Mouse (Mus musculus) telencephalon, adult 2 months (tissue): ENCODE measurements around the gene Oxct2a.
A peak's percentile ranks its signal among the peaks of the same experiment; 100 is the strongest.
"Not testable (repeated sequence)": the region's sequence is repeated elsewhere in the genome, so short reads cannot be mapped to it uniquely, and the experiment has no call there.

Experiments used
- DNase-seq: peaks from one replicate; pipeline ENCODE4 v3.0.0-alpha.2; 2011; ENCODE audit warnings: low read depth, low spot score

Oxct2a gene

GRCm38 (mm10) chr4:123323534-123323933 lies at the start of gene Oxct2a:
TSS of gene Oxct2a (minus strand) at chr4:123323634.
- no peak for DNase-seq

- no peak for DNase-seq
These were observed 40.1 kb upstream of the Oxct2a start for GRCm38 (mm10) chr4:123363555-123363954.

GRCm38 (mm10) chr4:123360771-123361170 lies 37.3 kb upstream of the Oxct2a start:
- no peak for DNase-seq

- no peak for DNase-seq
These were observed 35.2 kb upstream of the Oxct2a start for GRCm38 (mm10) chr4:123358613-123359012.

- DNase-seq = no peak
These were observed 32.5 kb upstream of the Oxct2a start for GRCm38 (mm10) chr4:123355941-123356340.

GRCm38 (mm10) chr4:123353271-123353877 lies 29.9 kb upstream of the Oxct2a start:
- peak; percentile 15 for DNase-seq

GRCm38 (mm10) chr4:123343471-123343789 lies 20.0 kb upstream of the Oxct2a start:
- no peak for DNase-seq

GRCm38 (mm10) chr4:123342642-123343470 lies 19.4 kb upstream of the Oxct2a start, which contains the start of gene Bmp8a:
TSS of gene Bmp8a (minus strand) at chr4:123343252.
- DNase-seq = no peak

GRCm38 (mm10) chr4:123342091-123342641 lies 18.7 kb upstream of the Oxct2a start:
- no peak for DNase-seq

GRCm38 (mm10) chr4:123340232-123340631 lies 16.8 kb upstream of the Oxct2a start:
- no peak for DNase-seq

GRCm38 (mm10) chr4:123337693-123338092 lies 14.3 kb upstream of the Oxct2a start:
- no peak for DNase-seq

- DNase-seq = no peak
These were observed 12.6 kb upstream of the Oxct2a start for GRCm38 (mm10) chr4:123335796-123336585.

- peak; percentile 10 for DNase-seq
These were observed 11.8 kb upstream of the Oxct2a start for GRCm38 (mm10) chr4:123335244-123335643.

GRCm38 (mm10) chr4:123334177-123334576 lies 10.7 kb upstream of the Oxct2a start:
- DNase-seq = no peak

- DNase-seq = no peak
These were observed 9.7 kb upstream of the Oxct2a start for GRCm38 (mm10) chr4:123333151-123333550.

- DNase-seq = not testable (repeated sequence)
These were observed 8.5 kb upstream of the Oxct2a start for GRCm38 (mm10) chr4:123331961-123332360.

- no peak for DNase-seq
These were observed 7.9 kb upstream of the Oxct2a start for GRCm38 (mm10) chr4:123331326-123331725.

GRCm38 (mm10) chr4:123328946-123329345 lies 5.5 kb upstream of the Oxct2a start:
- DNase-seq = no peak

- no peak for DNase-seq
These were observed 4.2 kb upstream of the Oxct2a start for GRCm38 (mm10) chr4:123327630-123328029.

GRCm38 (mm10) chr4:123326087-123326486 lies 2.7 kb upstream of the Oxct2a start:
- no peak for DNase-seq

- not testable (repeated sequence) for DNase-seq
These were observed 524 bp downstream of the Oxct2a start for GRCm38 (mm10) chr4:123322910-123323309.

GRCm38 (mm10) chr4:123314497-123314896 lies 8.9 kb downstream of the Oxct2a start:
- no peak for DNase-seq
